Mouse (Mus musculus) kidney, postnatal 10 days (tissue): ENCODE data around the gene Agap3.

Source experiments
- DNase-seq: peaks from one replicate; pipeline ENCODE4 v3.0.0; 2021; ENCODE audit warnings: mixed read lengths

The Agap3 gene

DNA sequence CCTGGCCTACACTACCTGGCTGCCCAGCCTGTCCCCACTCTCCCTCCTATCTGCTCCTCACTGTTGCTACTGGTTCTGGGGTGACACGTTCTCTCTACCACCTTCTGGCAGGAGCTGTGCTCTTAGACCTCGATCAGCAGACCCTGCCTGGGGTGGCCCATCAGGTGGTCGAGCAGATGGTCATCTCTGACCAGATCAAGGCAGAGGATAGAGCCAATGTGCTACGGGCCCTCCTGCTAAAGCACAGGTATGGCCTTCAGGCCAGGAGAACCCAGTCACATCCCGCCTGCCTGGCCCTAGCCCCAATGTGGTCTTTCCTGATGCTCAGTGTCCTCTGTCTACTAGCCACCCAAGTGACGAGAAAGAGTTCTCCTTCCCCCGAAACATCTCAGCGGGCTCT, 18.0 kb upstream of the Agap3 start:
- DNase-seq: no peak

- no peak for DNase-seq
Observed at GRCm38 (mm10) chr5:24441187-24441586, 10.8 kb upstream of the Agap3 start.

DNA sequence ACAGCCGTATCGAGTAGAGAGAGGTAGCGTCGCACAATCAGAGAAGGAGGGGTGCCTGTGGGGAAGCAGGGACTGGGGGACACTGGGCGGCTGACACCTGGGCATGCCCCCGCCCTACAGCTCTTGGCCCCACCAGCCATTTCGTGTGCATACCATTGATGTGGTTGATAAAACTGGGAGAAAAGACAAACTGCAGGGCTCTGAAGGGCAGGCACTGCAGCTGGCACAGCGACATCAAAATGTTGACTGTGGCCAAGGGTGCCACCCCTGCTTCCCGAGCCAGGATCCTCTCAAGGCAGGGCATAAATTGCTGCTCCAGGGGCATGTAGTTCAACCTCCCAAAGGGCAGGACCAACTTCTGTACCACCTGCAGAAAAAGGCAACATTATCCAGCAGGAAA, 9.9 kb upstream of the Agap3 start:
- no peak for DNase-seq

GRCm38 (mm10) chr5:24443204-24443603, 8.8 kb upstream of the Agap3 start:
- DNase-seq: no peak

DNA sequence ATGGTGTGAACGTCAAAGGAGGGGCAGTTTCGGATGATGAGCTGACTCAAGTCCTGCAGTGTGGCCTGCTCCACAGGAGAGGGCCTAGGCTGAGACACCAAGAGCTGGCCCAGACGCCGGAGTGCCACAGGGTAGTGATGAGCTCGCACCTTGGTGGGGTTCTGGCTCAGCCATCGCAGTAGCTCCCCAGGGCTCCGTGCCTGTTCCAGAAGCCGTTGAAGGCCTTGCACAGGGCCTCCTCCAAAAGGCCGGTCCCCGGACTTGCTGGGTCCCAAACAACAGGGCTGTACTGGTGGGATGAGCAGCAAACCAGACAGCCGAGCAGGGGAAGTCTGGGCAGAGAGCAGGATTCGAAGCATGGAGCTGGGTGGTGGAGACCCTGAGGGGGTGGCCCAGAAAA, 8.1 kb upstream of the Agap3 start:
- no peak for DNase-seq

DNA sequence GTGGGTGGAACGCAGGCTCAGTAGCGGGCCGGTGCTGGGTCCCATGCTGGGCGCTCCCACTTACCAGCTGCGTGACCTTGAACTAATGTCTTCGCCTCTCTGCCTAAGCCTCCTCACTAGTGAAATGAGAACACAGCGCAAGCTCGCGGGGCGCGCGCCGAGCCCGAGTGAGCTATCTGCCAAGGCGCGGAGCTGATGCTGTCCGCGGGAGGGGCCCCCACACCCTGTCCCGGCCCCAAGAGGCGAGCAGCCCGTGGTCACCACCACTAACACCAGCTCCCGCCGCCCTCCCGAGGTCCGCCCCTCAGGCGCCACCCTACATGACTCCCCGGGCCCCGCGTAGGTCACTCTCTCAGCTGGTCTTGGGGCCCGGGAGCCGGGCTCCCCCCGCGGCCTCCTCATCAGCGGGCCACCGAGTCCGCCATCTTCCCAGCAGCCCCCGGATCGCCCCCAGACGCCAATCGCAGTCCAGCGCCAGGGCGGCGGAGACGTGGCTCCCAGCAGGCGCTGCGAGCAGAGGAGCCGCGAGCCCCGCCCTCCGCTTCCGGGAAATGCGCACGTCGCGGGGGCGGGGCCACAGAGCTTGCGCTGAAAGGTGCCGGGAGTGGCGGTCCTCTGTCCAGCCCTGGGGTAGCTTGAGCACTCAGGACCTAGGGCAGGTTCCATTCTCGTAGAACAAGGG, 7.1 kb upstream of the Agap3 start, which contains the start of gene Fastk:
Gene Fastk (minus strand): TSS at position 542 of the 682 bp plus-strand sequence.
- peak; percentile 98 for DNase-seq

DNA sequence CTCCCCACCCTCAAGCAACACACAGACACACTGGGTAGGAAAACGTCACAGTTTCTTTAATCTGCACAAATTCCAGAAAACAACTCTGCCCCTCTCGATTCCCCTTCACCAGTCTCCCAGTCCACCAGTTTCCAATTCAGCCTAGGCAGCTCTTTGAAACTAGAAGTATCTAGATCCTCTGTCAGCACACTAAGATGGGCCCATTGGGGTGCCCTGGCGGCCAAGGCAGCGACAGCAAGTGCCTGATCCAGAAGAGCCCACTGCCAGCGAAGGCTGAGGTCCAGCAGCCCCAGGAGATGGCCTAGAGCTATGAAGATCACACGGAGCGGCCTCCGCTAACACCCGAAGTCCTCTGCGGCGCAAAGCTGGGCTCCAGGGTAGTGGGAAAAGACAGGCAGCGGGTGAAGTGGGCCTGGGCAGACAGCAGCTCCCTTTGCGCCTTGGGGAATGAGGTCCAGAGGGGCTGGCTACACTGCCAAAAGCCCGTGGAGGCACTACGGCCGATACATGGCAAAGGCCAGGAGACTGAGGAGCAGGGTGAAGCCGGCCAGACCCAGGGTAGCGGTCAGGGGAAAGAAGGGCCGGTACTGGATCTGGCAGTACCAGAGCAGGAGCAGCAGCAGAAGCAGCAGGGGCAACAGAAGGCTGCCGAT, 6.4 kb upstream of the Agap3 start:
- no peak for DNase-seq

DNA sequence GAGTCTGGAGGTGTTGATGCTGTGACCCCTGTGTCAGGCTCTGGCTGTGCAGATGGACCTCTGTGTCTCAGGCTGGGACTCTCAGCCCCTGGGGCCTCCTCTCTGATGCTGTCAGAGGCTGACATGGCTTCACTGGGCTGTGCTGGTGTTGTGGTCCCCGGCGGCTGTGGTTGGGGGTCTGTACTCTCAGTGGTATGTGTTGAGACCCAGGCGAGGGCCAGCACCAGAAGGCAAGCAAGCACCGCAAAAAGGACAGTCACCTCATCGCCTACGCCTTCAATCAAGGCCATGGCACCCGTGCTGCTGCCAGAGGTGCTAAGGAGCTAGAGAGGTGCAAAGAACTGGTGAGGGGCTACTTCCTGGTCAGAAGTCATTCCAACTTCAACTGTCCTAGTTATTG, 5.3 kb upstream of the Agap3 start:
- DNase-seq: no peak

- peak; percentile 88 for DNase-seq
Observed at GRCm38 (mm10) chr5:24447624-24448298, 4.2 kb upstream of the Agap3 start, which contains the start of gene Tmub1. Gene Tmub1 (minus strand): TSS chr5:24447854.

- DNase-seq: peak; percentile 93
Observed at GRCm38 (mm10) chr5:24451264-24452029, 530 bp upstream of the Agap3 start.

DNA sequence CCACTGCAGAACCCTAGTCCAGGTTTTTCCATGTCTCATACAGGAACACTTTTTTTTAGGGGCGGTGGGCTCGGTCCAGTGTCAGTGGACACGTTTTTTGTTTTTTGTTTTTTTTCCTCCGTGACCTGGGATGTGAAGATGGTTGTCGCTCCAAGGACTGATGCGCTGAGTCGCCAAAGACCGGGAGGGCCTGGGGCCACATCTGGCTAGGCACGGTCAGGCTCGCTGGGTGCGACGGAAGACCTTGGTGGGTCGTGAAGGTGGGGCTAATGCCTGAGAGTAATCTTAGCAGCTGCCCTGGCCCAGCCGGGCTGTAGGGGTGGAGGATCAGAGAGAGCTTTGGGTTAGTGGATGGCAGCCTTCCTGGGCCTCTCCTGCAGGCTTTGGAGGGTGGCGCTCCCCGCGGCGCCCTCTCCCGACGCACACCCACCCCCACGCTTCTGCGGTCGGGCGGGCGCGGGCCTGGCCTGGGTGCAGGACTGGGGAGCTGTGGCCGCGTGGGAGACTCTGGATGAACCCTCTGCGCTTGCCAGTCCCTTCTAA, 785 bp downstream of the Agap3 start:
- DNase-seq: peak; percentile 51

- DNase-seq: no peak
Observed at GRCm38 (mm10) chr5:24453283-24453984, 1.5 kb downstream of the Agap3 start.

DNA sequence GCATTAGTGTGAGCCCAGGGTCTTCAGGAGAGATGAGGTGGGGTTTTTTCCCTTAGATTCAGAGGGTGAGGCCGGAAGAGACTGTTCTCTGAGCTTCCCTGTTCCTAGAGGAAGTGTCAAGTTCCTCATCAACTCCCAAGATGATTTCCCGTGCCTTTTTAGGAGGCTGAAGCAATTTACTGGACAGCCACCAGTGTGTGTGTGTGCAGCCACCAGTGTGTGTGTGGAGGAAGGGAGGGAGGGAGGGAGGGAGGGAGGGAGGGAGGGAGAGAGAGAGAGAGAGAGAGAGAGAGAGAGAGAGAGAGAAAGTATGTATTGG, 2.0 kb downstream of the Agap3 start:
- no peak for DNase-seq

- DNase-seq: no peak
Observed at GRCm38 (mm10) chr5:24455076-24455475, 3.1 kb downstream of the Agap3 start.

DNA sequence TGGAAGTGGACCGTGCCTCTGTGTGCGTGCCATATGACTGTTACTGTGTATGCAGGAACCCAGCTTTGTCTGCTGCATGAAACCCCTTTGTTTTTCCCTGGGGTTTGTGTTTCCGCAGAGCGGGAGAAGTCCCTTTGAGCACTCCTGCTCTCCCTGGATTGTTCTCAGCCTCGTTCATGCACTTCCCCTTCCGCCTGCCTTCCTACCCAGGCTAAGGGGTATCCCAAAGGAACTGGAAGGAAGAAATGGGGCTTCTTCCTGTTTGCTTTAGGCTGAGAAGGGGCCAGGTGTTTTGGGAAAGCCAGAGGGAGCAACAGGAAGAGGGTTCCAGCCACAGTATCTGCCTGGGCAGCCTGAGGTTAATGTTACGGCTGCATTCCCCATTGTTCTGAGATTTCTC, 3.6 kb downstream of the Agap3 start:
- DNase-seq: no peak

DNA sequence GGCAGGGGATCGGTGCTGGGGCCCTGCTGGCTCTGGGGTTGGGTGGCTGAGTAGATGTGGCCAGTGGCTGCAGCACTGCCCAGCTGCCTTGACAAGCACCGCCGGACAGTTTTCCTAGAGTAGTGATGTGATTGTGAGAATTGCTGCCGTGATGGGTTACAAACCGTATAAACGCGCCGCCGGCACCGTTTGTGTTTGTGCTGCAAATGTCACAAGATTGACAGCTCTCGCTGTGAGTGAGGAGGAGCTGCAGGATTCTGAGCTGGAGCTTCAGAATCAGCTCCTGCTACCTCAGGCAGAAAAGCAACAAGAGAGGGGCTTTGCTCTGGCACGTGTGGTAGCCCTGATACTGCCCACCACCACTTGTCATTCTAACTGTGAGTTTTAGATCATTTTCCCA, 14.8 kb downstream of the Agap3 start:
- no peak for DNase-seq

DNA sequence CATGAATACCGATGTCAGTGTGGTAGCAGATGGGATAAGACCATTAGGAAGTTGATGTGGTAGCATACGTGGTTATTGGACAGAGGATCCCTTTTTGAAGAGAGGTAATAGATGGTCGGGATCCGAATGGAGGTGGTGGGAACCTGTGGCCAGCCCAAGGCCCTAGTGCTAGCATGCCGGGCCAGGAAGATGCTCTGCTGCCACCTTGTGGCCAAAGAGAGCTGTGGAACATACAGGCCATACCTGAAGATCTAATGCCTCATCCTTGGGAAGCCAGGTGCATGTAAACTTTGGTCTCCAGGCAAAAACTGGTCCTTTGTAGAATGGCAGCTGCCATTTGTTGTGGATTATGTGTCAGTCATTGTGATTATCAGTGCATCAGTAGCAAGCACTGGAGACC, 18.6 kb downstream of the Agap3 start:
- DNase-seq: peak; percentile 90

- no peak for DNase-seq
Observed at GRCm38 (mm10) chr5:24472884-24473619, 21.1 kb downstream of the Agap3 start.

- DNase-seq: peak; percentile 56
Observed at GRCm38 (mm10) chr5:24474025-24474722, 22.2 kb downstream of the Agap3 start.

DNA sequence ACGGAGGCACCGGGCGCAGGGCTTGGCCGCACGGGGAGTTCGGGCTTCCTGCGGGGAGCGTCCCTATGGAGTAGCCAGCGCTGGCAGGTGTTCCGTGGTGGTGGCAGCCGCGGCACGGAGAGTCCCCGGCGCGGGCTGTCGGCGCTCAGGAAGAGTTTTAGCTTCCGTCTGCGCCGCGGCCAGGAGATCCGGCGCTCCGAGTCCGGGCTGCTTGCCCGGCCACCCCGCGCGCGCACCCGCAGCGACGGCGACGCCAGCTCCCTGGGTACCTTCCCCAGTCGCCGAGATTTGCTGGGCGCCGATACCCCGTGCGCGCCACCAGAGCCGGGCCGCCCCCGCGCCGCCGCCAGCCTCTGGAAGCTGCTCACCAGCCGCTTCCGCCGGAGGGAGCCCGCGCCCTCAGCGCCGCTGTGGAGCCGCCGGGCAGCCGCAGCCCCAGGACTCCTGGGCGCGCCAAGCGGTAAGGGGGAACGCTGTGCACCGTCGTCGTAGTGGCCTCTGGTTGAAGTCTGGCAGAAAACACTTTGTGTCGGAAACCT, 22.8 kb downstream of the Agap3 start:
- DNase-seq: peak; percentile 73
